Mouse (Mus musculus) mouse embryonic stem cell (cell line): ENCODE results near the gene Chmp1a.

Experiments
- in situ Hi-C, 2 experiments: fragments of 300-500 bp; cut with MboI; formaldehyde crosslinking; loops; 1 replicate in 1 of 2; 3 replicates in 1 of 2; pipeline ENCODE4 v1.14.3; 2019 to 2020; ENCODE audit warnings: low sequenced_read_pairs in 2 of 2, low pct_unique_long_range_greater_than_20kb in 1 of 2, mixed read lengths in 1 of 2; ENCODE audit not compliant: unreplicated experiment in 1 of 2

Gene Chmp1a

GRCm38 (mm10) chr8:123188006-123188405, 24.6 kb downstream of the Chmp1a start:
- in situ Hi-C loops, result no loop called here

DNA sequence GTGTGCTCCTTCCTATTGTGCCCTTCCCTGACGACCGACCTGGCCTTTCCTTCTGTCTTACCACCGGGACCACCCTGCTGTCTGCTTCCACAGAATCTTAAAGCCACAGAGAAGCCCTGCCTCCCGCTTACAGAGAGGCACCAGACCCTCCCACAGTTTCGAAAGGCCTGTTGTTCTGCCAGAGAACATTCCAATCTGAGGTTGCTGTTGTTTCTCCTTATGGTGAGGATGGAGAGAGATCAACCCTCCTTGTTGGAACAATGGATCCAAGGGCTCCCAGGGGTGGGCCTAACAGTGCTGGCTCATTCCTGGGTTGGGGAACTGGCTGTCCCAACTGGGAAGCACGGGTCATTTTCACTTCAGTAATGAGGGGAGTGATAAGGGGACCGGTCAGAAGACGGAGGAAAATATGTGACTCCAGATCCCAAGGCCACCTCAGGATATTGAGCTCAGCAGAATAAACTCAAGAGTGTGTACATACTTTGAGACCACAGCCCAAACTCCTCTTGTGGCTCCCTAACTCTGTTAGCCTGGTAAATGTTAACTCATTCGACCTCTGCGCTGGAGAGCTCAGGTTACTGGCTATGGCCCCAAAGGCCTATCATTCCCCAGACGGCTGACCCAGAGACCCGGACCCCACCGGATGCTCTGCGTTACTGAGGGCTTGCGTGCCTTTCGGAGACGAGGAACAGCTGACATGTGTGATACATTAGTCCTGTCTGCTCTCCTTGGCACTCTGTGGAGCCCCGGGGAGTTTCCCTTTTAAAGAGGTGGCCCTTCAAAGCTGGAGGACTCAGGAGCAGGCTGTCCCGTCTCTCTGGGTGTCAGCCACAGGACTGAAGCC, 26.8 kb downstream of the Chmp1a start, which contains the start of gene Dpep1:
Gene Dpep1 (plus strand): TSS at position 677 of the 844 bp plus-strand sequence.
- in situ Hi-C loops, result no loop called here

DNA sequence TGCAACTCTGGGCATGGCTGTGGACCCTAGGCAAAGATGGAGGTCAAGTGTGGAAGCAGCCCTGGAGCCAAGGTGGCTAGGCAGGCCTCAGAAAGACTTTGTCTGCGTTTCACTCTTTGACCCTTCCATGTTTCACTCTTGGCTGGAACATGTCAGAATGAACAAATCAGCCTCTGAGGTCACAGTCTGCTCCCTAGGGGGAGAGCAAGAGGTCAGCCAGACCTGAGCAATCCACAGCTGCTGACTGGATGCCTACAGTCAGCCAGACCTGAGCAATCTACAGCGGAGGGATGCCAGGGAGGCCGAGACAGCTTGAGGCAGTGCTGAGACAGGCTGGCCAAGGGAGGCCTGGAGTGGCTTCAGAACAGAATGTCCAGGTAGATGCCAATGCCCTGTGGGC, 31.2 kb downstream of the Chmp1a start:
- in situ Hi-C loops, result no loop called here

DNA sequence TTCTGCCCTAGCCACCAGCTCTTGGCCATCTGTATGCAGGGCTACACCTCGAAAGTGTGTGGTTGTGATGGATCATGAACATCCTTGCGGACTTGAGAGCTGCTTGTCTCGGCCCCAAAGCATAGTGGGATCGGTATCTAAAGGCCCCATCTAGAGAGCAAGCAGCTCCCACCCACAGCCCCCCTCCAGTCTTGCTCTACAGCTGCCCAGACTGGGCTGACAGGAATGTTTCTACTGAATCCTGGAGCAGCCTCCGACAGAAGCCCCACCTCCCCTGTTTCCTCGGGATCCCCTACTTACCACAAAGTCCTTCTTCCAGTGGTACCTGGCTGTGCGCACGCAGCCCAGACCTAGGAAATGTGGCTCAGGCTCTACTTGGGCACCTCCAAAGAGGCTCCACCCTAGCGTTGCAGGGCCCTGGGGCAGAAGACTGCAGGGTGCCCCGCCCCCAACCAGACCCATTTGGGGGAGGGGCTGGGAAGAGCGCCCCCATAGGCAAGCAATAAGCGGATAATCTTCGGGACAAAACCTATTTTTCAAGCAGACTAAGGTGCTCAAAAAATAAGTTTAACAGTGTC, 54.6 kb downstream of the Chmp1a start, which contains the start of gene Sult5a1:
Gene Sult5a1 (minus strand): TSS at position 428 of the 578 bp plus-strand sequence.
- in situ Hi-C loops, result no loop called here

- in situ Hi-C loops, result no loop called here
These were observed 56.3 kb downstream of the Chmp1a start for GRCm38 (mm10) chr8:123156070-123156773.

DNA sequence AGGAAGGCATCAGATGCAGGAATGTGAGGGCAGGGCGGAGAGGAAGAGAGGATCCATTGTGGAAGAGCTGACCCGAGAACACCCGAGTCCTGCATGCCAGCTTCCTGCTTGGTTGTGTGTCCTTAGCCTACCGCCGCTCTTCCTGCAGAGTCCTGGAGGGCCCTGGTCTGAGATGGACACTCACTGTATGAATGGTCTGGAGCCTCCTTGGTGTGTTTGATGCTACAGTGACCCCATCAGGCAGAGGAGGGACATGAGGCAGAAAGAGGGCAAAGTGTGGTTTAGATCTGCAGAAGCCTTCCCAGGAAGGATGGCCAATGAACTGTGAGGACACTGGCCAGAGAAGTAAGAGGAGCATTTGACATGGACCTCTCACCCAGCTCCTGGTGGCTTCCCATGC, 57.4 kb downstream of the Chmp1a start:
- in situ Hi-C loops, result no loop called here
